Mouse (Mus musculus) frontal cortex, postnatal 10 days (tissue): Measurements from ENCODE around the gene Olfr548-ps1.

Experiments used
- DNase-seq, 2 experiments: peaks; one replicate each; pipeline ENCODE4 v3.0.0; 2022; ENCODE audit warnings: low spot score in 2 of 2, mixed read lengths in 1 of 2

Gene Olfr548-ps1

DNA sequence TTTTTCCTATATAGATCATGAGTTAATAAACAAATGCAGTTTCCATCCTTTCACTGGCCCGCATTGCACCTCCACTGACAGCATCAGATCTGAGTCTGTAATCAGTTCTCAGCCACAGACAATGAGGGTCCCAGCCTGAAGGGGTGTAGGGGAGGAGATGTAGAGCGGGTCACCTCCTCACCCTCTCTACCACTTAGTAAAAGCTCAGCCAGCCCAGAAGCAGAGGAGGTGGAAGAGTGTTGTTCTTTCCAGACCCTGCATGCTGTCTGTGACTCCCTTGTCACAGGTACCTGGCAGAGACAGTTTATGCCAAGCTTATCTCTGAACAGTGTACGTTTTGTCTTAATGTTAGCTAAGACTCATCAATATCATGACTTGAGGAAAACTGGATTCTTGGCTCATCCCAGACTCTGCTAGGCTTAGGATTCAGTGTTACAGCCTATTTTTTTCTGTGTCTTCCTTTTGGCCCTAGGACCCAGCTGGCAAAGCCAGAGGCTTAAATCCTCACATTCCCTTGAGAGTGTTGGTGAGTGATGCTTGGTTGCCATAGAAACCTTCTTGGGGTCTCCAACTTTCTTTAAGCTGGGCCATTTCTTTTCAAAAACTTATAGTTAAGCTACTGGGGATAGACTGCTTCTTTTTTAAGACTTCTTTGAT lies 32.6 kb downstream of the Olfr548-ps1 start:
- DNase-seq = no peak

DNA sequence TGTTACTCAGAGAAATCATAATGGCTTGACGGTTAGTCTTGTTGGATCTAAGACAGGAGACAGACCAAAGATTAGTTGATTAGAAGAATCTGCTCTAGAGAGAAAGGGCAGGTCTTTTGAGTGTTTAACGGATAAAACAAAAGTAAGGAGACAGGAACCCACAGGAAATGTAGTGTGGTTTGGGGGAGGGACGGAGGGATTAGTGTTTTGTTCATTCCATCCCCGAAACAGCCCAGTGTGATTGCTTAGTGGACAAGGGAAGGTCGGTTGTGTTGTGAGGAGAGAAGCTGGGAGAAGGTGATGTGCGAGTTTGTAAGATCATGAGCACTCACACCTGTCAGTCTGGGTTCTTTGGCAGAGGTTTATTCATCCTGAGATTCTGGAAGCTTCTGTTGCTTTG lies 35.3 kb downstream of the Olfr548-ps1 start:
- DNase-seq = no peak

DNA sequence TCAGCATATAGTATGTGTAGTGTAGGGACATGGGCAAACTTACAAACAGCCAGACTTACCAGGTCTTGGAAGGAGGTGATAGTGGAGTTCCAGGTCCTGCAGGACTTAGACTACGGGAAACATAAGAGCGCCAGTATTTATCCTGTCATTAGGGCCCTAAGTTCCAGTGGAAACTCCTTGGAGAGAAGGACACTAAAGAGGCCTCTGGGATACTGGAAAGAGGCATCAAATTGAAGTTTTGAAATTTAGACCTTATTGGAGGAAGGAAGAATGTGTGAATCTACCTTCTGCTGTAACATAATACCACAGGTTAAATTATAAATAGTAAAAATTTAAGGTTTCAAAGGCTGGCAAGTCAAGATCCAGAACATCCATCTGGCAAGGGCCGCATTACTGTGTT lies 51.1 kb downstream of the Olfr548-ps1 start, which contains the start of gene Olfr551:
TSS of gene Olfr551 (minus strand) at position 101 of the 400 bp plus-strand sequence.
- no peak for DNase-seq
